Mouse (Mus musculus) forebrain, embryonic 13.5 days (tissue): Measurements from ENCODE around the gene Mrc2. TPM values are rescaled to one million over a fixed set of nuclear protein-coding genes. Genes with fewer than 3 reads are reported as not detected.

ENCODE experiments used
- ATAC-seq: fragments of 200-750 bp; cut with Nextera tagmentation; 2 replicates; pipeline ENCODE4 v1.8.0; 2017
- H3K27ac ChIP-seq: fragments of 300-500 bp; sonication (generic); 2 replicates; pipeline ENCODE4 v1.5.1; 2015; ENCODE audit warnings: inconsistent platforms, mild to moderate bottlenecking, moderate library complexity
- H3K27me3 ChIP-seq: fragments of 300-500 bp; sonication (generic); 2 replicates; pipeline ENCODE4 v1.6.1; 2015; ENCODE audit warnings: mild to moderate bottlenecking, inconsistent platforms
- H3K36me3 ChIP-seq: fragments of 300-500 bp; sonication (generic); 2 replicates; pipeline ENCODE4 v1.6.1; 2015; ENCODE audit warnings: mild to moderate bottlenecking, inconsistent platforms; ENCODE audit not compliant: poor library complexity, severe bottlenecking
- H3K4me1 ChIP-seq: fragments of 300-500 bp; sonication (generic); 2 replicates; pipeline ENCODE4 v1.6.1; 2015; ENCODE audit warnings: inconsistent platforms
- H3K4me2 ChIP-seq: fragments of 300-500 bp; sonication (generic); 2 replicates; pipeline ENCODE4 v1.6.1; 2015; ENCODE audit warnings: inconsistent platforms, mild to moderate bottlenecking, moderate library complexity
- H3K4me3 ChIP-seq: fragments of 300-500 bp; sonication (generic); 2 replicates; pipeline ENCODE4 v1.5.1; 2015; ENCODE audit warnings: mild to moderate bottlenecking, inconsistent platforms
- H3K9ac ChIP-seq: fragments of 300-500 bp; sonication (generic); 2 replicates; pipeline ENCODE4 v1.6.1; 2015; ENCODE audit warnings: mild to moderate bottlenecking, inconsistent platforms
- H3K9me3 ChIP-seq: fragments of 300-500 bp; sonication (generic); replicated peaks from 2 replicates; pipeline ENCODE4 v1.6.1; 2016; ENCODE audit warnings: inconsistent platforms
- WGBS: fragments of 180-500 bp; shearing (Covaris S2); methylation state at CpG from one replicate; pipeline ENCODE4 v1.1.7; 2015; 5-methylcytosine and 5-hydroxymethylcytosine counted together
- polyA plus RNA-seq: library from polyadenylated mRNA; unstranded; fragments of >200 nt; fragmentation: Nextera tagmentation; extraction: Ambion mirVana; gene quantifications from 2 replicates; pipeline ENCODE4 v1.2.1, GENCODE M21; 2015

Gene Mrc2
- polyA plus RNA-seq, 1 experiment from 2014 or later = 4.5 TPM

GRCm38 (mm10) chr11:105333867-105334670 lies 41.6 kb downstream of the Mrc2 start:
- Histone ChIP-seq H3K27ac (peak overlapping the region; percentile 59), H3K27me3 (no peaks in the 10 kb centered on the region), H3K36me3 (no peaks in the 10 kb centered on the region), H3K9ac (no peak overlapping the region), H3K4me2 (no peak overlapping the region), H3K4me1 (peaks cover 18% of the 10 kb centered on the region), H3K9me3 (no peaks in the 10 kb centered on the region), H3K4me3 (no peak overlapping the region)
- ATAC-seq = no peak
- 42% methylated on average over 8 of the region's 8 CpGs for WGBS

GRCm38 (mm10) chr11:105338596-105339390 lies 46.4 kb downstream of the Mrc2 start:
- no peak overlapping the region for H3K4me3 ChIP-seq
- no peaks in the 10 kb centered on the region for H3K9me3 ChIP-seq
- no peak overlapping the region for H3K27ac ChIP-seq
- no peaks in the 10 kb centered on the region for H3K27me3 ChIP-seq
- peaks cover 6% of the 10 kb centered on the region for H3K4me1 ChIP-seq
- no peak overlapping the region for H3K4me2 ChIP-seq
- H3K36me3 ChIP-seq = peaks cover 13% of the 10 kb centered on the region
- 82% methylated on average over 12 of the region's 12 CpGs for WGBS
- no peak overlapping the region for H3K9ac ChIP-seq
- no peak for ATAC-seq

DNA sequence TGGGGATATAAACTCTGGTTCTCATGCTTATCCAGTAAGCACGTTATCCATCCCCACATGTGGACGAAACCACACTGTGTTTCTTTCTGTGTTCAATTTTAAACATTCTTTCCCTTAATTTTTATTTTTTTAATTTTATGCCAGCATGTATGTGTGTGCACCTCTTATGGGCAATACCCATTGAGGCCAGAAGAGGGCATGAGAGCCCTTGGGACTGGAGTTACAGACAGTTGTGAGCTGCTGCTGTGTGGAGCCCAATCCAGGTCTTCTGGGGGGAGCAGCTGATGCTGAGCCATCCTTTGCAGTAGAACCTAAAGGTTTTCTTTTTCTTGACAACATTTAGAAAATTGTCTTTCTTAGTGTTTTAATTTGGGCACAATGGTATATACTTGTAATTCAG lies 52.8 kb downstream of the Mrc2 start:
- no peak overlapping the region for H3K27ac ChIP-seq
- no peak overlapping the region for H3K4me3 ChIP-seq
- H3K9me3 ChIP-seq = no peaks in the 10 kb centered on the region
- no peak for ATAC-seq
- no peaks in the 10 kb centered on the region for H3K4me1 ChIP-seq
- H3K27me3 ChIP-seq = no peaks in the 10 kb centered on the region
- no peak overlapping the region for H3K4me2 ChIP-seq
- WGBS = 81% methylated on average over 2 of the region's 2 CpGs
- H3K36me3 ChIP-seq = peaks cover 17% of the 10 kb centered on the region
- H3K9ac ChIP-seq = no peak overlapping the region

DNA sequence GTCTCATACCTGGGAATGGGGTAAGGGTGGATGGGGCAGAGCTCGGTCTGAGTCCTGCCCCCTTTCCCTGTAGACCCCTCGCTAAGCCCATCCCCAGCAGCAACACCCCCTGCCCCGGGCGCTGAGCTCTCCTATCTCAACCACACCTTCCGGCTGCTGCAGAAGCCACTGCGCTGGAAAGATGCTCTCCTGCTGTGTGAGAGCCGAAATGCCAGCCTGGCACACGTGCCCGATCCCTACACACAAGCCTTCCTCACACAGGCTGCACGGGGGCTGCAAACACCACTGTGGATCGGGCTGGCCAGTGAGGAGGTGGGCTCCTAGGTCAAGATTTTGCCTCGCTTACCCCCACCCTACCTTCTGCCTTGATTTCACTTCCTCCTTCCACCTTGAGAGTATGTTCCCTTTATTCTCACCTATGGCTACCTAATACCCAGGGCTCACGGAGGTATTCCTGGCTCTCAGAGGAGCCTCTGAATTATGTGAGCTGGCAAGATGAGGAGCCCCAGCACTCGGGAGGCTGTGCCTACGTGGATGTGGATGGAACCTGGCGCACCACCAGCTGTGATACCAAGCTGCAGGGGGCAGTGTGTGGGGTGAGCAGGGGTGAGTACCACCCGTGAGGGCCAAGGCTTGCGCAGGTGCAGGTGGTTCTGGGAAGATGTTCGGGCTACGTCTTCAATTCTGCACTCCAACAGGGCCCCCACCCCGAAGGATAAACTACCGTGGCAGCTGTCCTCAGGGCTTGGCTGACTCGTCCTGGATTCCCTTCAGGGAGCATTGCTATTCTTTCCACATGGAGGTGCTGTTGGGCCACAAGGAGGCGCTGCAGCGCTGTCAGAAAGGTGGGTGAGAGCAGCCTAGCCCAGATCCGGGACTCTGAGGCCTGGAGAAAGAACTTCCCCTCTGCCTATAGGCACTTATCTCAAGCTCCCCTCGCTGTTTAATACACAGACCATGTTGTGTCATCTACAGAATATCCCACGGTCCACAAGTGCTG lies 55.0 kb downstream of the Mrc2 start:
- ATAC-seq = peak; percentile 86

DNA sequence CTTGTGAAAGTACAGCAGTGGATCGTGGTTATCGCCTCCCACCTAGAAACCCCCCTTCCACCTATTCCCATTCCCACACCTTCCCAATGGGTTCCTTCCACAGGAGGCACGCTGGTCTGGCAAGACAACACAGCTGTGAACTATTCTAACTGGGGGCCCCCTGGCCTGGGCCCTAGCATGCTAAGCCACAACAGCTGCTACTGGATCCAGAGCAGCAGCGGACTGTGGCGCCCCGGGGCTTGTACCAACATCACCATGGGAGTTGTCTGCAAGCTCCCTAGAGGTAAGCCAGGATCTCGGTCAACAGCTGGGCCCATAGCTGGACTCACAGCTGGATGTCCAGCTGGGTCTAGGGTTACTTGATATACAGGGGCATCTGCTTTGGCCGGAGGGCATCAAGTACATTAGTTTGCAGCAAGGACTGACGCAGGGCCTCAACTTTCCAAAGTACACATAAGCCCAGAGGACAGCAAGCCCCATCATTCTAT lies 56.1 kb downstream of the Mrc2 start:
- 93% methylated on average over 9 of the region's 9 CpGs for WGBS
- Histone ChIP-seq H3K27ac (no peak overlapping the region), H3K9ac (no peak overlapping the region), H3K4me1 (peaks cover 7% of the 10 kb centered on the region), H3K27me3 (no peaks in the 10 kb centered on the region), H3K9me3 (no peaks in the 10 kb centered on the region), H3K4me3 (no peak overlapping the region), H3K36me3 (peaks cover 5% of the 10 kb centered on the region), H3K4me2 (no peak overlapping the region)
- no peak for ATAC-seq

More for the DNA sequence above, 55.0 kb downstream of the Mrc2 start:
- WGBS = 63% methylated on average over 28 of the region's 28 CpGs
- Histone ChIP-seq H3K4me3 (no peak overlapping the region), H3K9ac (no peak overlapping the region), H3K36me3 (peaks cover 7% of the 10 kb centered on the region), H3K4me1 (no peaks in the 10 kb centered on the region), H3K27ac (no peak overlapping the region), H3K27me3 (no peaks in the 10 kb centered on the region), H3K9me3 (no peaks in the 10 kb centered on the region), H3K4me2 (no peak overlapping the region)

DNA sequence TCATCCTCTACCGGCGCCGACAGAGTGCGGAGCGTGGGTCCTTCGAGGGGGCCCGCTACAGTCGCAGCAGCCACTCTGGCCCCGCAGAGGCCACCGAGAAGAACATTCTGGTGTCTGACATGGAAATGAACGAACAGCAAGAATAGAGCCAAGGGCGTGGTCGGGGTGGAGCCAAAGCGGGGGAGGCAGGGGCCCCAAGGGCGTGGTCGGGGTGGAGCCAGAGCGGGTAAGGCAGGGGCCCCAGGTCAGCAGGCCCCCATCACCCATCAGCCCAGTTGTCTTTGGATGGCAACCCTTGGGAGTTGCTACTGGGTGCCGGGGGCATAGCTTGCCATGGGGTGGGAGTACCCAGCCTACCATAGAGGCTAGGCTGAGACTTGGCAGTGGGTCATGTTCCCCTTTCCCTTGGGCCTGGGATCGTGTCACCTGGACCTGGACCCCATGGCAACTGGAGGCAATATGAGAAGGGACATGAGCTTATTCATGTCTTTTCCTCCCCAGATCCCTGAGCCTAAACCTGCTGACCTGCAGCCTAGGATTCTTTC lies 57.4 kb downstream of the Mrc2 start:
- H3K4me1 ChIP-seq = peaks cover 9% of the 10 kb centered on the region

GRCm38 (mm10) chr11:105350643-105351042 lies 58.2 kb downstream of the Mrc2 start:
- Histone ChIP-seq H3K27ac (no peak overlapping the region), H3K4me2 (no peak overlapping the region), H3K9ac (no peak overlapping the region), H3K4me3 (no peak overlapping the region), H3K36me3 (peaks cover 5% of the 10 kb centered on the region), H3K9me3 (no peaks in the 10 kb centered on the region), H3K4me1 (peaks cover 9% of the 10 kb centered on the region), H3K27me3 (no peaks in the 10 kb centered on the region)
- WGBS = 91% methylated on average over 7 of the region's 7 CpGs
- ATAC-seq = no peak

More for the DNA sequence above, 57.4 kb downstream of the Mrc2 start:
- ATAC-seq = no peak
- H3K27me3 ChIP-seq = no peaks in the 10 kb centered on the region
- H3K4me2 ChIP-seq = no peak overlapping the region
- 96% methylated on average over 19 of the region's 19 CpGs for WGBS
- H3K9ac ChIP-seq = no peak overlapping the region
- H3K4me3 ChIP-seq = no peak overlapping the region
- H3K9me3 ChIP-seq = no peaks in the 10 kb centered on the region
- H3K27ac ChIP-seq = no peak overlapping the region
- H3K36me3 ChIP-seq = peaks cover 5% of the 10 kb centered on the region

DNA sequence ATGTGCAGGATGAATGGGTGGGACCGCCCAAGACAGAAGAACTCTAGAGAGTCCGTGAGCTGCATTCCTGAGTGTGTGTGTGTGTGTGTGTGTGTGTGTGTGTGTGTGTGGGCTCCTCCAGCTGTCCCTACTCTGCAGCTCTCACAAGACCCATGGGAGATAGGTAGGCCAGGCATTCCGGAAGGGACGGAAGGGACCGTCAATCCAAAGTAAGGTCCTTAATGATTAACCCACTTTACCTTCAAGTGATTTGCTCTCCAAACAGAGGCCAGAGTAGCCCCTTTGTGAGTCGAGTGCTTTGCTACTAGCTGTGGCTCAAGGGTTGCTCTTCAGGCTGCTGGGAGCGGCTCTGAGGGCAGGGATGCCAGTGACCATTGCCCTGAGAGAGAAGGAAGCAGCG lies 59.7 kb downstream of the Mrc2 start:
- no peaks in the 10 kb centered on the region for H3K27me3 ChIP-seq
- no peak overlapping the region for H3K4me3 ChIP-seq
- 73% methylated on average over 8 of the region's 8 CpGs for WGBS
- H3K9ac ChIP-seq = no peak overlapping the region
- no peak overlapping the region for H3K27ac ChIP-seq
- no peaks in the 10 kb centered on the region for H3K9me3 ChIP-seq
- H3K4me1 ChIP-seq = peaks cover 9% of the 10 kb centered on the region
- peaks cover 5% of the 10 kb centered on the region for H3K36me3 ChIP-seq
- H3K4me2 ChIP-seq = no peak overlapping the region
- no peak for ATAC-seq

GRCm38 (mm10) chr11:105352954-105353890 lies 60.8 kb downstream of the Mrc2 start:
- ATAC-seq = no peak
- WGBS = 61% methylated on average over 9 of the region's 9 CpGs
- Histone ChIP-seq H3K27me3 (no peaks in the 10 kb centered on the region), H3K27ac (no peak overlapping the region), H3K4me2 (no peak overlapping the region), H3K9ac (no peak overlapping the region), H3K4me3 (no peak overlapping the region), H3K4me1 (peaks cover 9% of the 10 kb centered on the region), H3K36me3 (peaks cover 5% of the 10 kb centered on the region), H3K9me3 (no peaks in the 10 kb centered on the region)

DNA sequence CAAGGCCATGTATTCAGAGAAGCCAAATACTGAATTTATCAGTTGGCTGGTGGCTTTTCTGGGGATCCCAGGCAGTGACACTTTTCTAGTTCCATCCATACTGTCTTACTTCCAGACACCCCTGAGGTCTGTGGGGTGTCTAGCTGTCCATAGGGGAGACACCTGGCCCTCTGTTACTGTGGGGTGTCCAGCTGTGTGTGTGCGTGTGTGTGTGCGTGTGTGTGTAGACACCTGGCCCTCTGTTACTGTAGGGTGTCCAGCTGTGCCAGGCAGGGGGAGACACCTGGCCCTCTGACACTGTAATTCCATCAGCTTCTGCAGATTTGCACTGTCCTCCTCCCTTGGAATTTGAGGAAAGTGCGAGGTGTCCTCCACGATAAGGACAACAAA lies 61.4 kb downstream of the Mrc2 start:
- Histone ChIP-seq H3K4me3 (no peak overlapping the region), H3K9me3 (no peaks in the 10 kb centered on the region), H3K27ac (no peak overlapping the region), H3K4me1 (peaks cover 9% of the 10 kb centered on the region), H3K27me3 (no peaks in the 10 kb centered on the region), H3K4me2 (no peak overlapping the region), H3K36me3 (no peaks in the 10 kb centered on the region; the same call in 1 of the 2 replicates), H3K9ac (no peak overlapping the region)
- no peak for ATAC-seq
- WGBS = 85% methylated on average over 4 of the region's 4 CpGs
